Mouse (Mus musculus) liver, embryonic 11.5 days (tissue): ENCODE measurements around the gene Rpia. TPM values are rescaled to one million over a fixed set of nuclear protein-coding genes. Genes with fewer than 3 reads are reported as not detected.

Experiments
- ATAC-seq: fragments of 200-750 bp; cut with Nextera tagmentation; replicated peaks from 2 replicates; pipeline ENCODE4 v1.8.0; 2017; ENCODE audit warnings: moderate number of reproducible peaks, mild to moderate bottlenecking, moderate TSS enrichment, moderate library complexity; ENCODE audit not compliant: low FRiP score
- DNase-seq: peaks from one replicate; pipeline ENCODE4 v3.0.0-alpha.2; 2017; ENCODE audit warnings: low spot score
- H3K27ac ChIP-seq: fragments of 300-500 bp; sonication (generic); 2 replicates; pipeline ENCODE4 v1.5.1; 2014; ENCODE audit warnings: mild to moderate bottlenecking, low read depth, low read length, control low read depth
- H3K27me3 ChIP-seq: fragments of 300-500 bp; sonication (generic); replicated peaks from 2 replicates; pipeline ENCODE4 v1.6.1; 2014; ENCODE audit warnings: low read length, mixed read lengths; ENCODE audit not compliant: control insufficient read depth, insufficient read depth
- H3K36me3 ChIP-seq: fragments of 300-500 bp; sonication (generic); 2 replicates; pipeline ENCODE4 v1.6.1; 2014; ENCODE audit warnings: mild to moderate bottlenecking, low read length, moderate library complexity, mixed read lengths; ENCODE audit not compliant: control insufficient read depth, insufficient read depth
- H3K4me1 ChIP-seq: fragments of 300-500 bp; sonication (generic); replicated peaks from 2 replicates; pipeline ENCODE4 v1.6.1; 2014; ENCODE audit warnings: low read length, mixed read lengths; ENCODE audit not compliant: control insufficient read depth, insufficient read depth
- H3K4me2 ChIP-seq: fragments of 300-500 bp; sonication (generic); 2 replicates; pipeline ENCODE4 v1.6.1; 2014; ENCODE audit warnings: mild to moderate bottlenecking, control low read depth, moderate library complexity
- H3K4me3 ChIP-seq: fragments of 300-500 bp; sonication (generic); 2 replicates; pipeline ENCODE4 v1.5.1; 2014; ENCODE audit warnings: low read depth, low read length, control low read depth
- H3K9ac ChIP-seq: fragments of 300-500 bp; sonication (generic); 2 replicates; pipeline ENCODE4 v1.6.1; 2014; ENCODE audit warnings: low read depth, low read length, control low read depth
- H3K9me3 ChIP-seq: fragments of 300-500 bp; sonication (generic); 2 replicates; pipeline ENCODE4 v1.6.1; 2016; ENCODE audit warnings: low read length, inconsistent platforms, mixed read lengths; ENCODE audit not compliant: control insufficient read depth
- WGBS: fragments of 180-500 bp; shearing (Covaris S2); extraction: QIAGEN DNeasy Blood & Tissue Kit; methylation state at CpG from one replicate; pipeline ENCODE4 v1.1.7; 2014; 5-methylcytosine and 5-hydroxymethylcytosine counted together
- polyA plus RNA-seq: library from polyadenylated mRNA; unstranded; fragments of >200 nt; fragmentation: Nextera tagmentation; extraction: Ambion mirVana; gene quantifications from 2 replicates; pipeline ENCODE4 v1.2.1, GENCODE M21; 2014

Rpia gene
- polyA plus RNA-seq, 1 experiment from 2014 or later: 8.6 TPM

DNA sequence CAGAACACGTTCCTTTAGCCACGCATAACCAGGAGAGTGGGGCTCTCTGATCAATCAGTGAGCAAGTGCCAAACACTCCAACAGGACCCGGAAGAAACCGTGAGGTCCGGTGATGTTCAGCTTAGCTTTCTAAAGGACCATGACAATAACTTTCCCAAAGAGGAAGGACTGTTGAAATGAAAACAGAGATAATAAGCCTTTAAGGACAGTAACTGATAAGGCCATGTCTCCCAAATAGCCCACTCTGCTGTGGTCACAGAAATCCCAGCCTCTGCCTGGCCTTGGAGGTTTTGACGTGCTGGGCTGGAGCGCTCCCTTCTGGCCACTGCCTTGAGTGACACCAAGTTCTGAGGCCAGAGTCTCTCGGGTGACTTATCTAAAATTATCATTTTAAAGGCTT lies 39.7 kb downstream of the Rpia start:
- no peaks in the 10 kb centered on the region for H3K36me3 ChIP-seq
- no peaks in the 10 kb centered on the region for H3K9me3 ChIP-seq
- H3K4me1 ChIP-seq: peaks cover 9% of the 10 kb centered on the region
- ATAC-seq (peak; percentile 86), DNase-seq (no peak)
- 26% methylated on average over 8 of the region's 8 CpGs for WGBS
- no peaks in the 10 kb centered on the region for H3K27me3 ChIP-seq
- no peak overlapping the region for H3K4me3 ChIP-seq
- H3K9ac ChIP-seq: peak overlapping the region; percentile 37; the same call in 1 of the 2 replicates
- H3K4me2 ChIP-seq: peak overlapping the region; percentile 53
- peak overlapping the region; percentile 21; the same call in 1 of the 2 replicates for H3K27ac ChIP-seq

DNA sequence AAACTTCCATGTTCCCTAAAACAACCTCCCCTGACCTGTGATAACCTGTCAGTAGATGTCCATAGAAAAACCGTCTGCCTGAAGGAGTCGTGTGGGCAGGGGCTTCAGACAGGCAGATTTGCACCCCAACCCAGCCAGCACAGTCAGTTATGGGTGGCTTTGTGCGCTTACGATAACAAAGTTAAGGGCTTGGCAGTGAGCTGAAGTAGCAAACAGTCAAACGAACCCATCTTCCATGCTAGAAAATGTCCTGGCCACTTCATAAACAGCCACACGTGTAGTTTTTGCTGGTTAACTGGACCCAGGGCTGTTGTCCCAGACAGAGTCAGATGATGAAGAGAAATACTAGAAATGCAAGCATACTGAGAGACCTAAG lies 40.1 kb downstream of the Rpia start:
- 50% methylated on average over 6 of the region's 6 CpGs for WGBS
- DNase-seq (no peak), ATAC-seq (peak; percentile 49)
- Histone ChIP-seq H3K4me1 (peaks cover 9% of the 10 kb centered on the region), H3K4me3 (no peak overlapping the region), H3K9ac (peak overlapping the region; percentile 37), H3K27ac (peak overlapping the region; percentile 21; the same call in 1 of the 2 replicates), H3K36me3 (no peaks in the 10 kb centered on the region), H3K9me3 (no peaks in the 10 kb centered on the region), H3K4me2 (peak overlapping the region; percentile 53), H3K27me3 (no peaks in the 10 kb centered on the region)

DNA sequence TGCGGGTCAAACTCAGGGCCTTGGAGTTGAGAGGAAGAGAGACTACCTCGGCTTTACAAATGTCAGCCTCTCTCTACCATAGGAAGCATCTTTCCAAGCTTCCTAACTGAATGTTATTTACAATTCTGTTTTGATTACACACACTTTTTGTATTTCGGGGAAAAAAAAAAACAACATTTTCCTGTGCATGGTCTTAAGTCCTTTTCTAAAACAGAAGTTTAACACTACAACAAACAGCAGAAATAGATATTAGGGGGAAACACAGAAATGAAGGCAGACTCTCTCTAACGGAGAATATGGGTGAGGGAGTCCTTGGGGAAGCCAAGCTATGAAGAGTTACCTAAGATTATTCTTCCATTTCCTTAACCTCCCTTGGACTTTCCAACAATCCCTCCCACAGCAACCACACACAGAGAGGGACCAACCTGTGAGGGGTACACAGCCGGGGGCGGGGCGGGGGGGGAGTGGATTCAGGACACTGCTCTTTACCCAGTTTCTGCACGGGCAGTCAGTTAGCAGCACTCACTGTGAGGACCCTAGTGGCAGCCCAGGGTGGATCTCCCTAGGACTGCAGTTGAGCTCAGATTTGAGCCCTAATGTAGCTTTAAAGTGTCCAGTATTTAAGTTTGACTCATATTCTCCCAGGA lies 40.7 kb downstream of the Rpia start:
- ATAC-seq (peak; percentile 39; the same call in 1 of the 2 replicates), DNase-seq (no peak)
- WGBS: 67% methylated on average over 8 of the region's 8 CpGs
- Histone ChIP-seq H3K27ac (no peak overlapping the region), H3K9ac (peak overlapping the region; percentile 37), H3K9me3 (no peaks in the 10 kb centered on the region), H3K36me3 (no peaks in the 10 kb centered on the region), H3K4me2 (no peak overlapping the region; the same call in 1 of the 2 replicates), H3K4me1 (peaks cover 9% of the 10 kb centered on the region), H3K4me3 (no peak overlapping the region), H3K27me3 (no peaks in the 10 kb centered on the region)

DNA sequence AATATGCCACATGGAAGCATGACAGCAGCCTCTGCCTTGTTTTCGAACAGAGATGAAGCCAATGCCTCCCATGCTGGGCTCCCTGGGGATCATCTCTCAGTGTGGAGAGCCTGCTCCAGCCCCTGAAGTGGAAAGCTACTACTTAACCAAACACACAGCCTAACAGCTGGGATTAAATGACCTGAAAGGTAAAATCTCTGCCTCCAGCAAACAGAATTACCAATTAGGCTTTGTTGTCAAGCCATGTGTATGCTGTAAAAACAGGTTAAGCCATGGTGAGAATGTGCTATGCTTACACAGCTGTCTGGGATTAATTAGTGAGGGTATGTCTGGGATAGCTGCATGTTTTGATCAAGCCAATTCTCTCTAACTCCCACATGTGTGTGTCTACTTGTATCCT lies 42.3 kb downstream of the Rpia start:
- no peaks in the 10 kb centered on the region for H3K36me3 ChIP-seq
- H3K27ac ChIP-seq: no peak overlapping the region
- H3K4me3 ChIP-seq: no peak overlapping the region
- H3K4me1 ChIP-seq: peaks cover 9% of the 10 kb centered on the region
- H3K9ac ChIP-seq: no peak overlapping the region
- H3K27me3 ChIP-seq: no peaks in the 10 kb centered on the region
- DNase-seq (no peak), ATAC-seq (no peak)
- WGBS: 80% methylated on average over 1 of the region's 1 CpGs
- no peak overlapping the region for H3K4me2 ChIP-seq
- H3K9me3 ChIP-seq: no peaks in the 10 kb centered on the region

DNA sequence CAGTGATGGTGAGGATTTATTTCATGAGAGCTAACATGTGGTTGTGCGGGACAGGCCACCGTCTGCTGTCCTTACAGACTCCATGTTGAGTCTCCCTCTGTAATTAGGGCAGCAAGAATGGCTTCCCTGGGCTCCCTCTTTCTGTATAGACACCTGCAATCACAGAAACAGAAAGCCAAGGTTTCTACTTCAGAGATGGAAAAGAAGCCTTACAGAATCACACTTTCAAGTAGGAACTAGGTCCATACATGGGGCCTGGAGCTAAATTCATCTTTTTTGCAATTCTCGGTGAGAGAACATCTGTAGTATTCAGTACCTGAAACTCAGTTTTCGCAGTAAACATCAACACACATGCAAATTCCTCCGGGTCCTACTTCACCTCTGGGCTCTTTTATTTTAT lies 44.3 kb downstream of the Rpia start:
- ATAC-seq (no peak), DNase-seq (no peak)
- H3K27me3 ChIP-seq: no peaks in the 10 kb centered on the region
- H3K36me3 ChIP-seq: no peaks in the 10 kb centered on the region
- H3K27ac ChIP-seq: no peak overlapping the region
- H3K9ac ChIP-seq: no peak overlapping the region
- WGBS: 94% methylated on average over 5 of the region's 5 CpGs
- peaks cover 11% of the 10 kb centered on the region for H3K4me1 ChIP-seq
- no peak overlapping the region for H3K4me2 ChIP-seq
- no peaks in the 10 kb centered on the region for H3K9me3 ChIP-seq
- H3K4me3 ChIP-seq: no peak overlapping the region

DNA sequence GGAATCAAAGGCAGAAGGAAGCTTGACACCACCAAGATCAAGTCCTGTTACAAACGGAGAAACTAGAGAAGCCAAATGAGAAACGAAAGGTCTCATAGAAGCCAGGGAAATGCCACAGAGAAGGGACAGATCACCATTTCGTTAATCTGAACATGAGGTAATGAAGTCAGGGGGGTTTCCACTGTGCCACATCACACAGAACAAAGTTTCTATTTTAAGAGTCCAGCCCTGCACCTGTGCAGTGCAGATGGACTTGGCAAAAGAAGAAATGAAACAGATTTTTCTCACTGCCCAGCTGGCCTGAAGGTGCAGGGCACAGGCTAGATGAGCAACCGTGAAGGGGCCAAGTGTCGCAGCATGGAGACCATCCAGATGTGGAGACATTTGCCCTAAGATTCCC lies 48.1 kb downstream of the Rpia start:
- no peak overlapping the region for H3K9ac ChIP-seq
- no peaks in the 10 kb centered on the region for H3K9me3 ChIP-seq
- H3K4me2 ChIP-seq: no peak overlapping the region
- no peaks in the 10 kb centered on the region for H3K27me3 ChIP-seq
- 0 out of 2 replicates have a peak, but pooled peaks cover 2% of the 10 kb centered on the region for H3K4me1 ChIP-seq
- no peaks in the 10 kb centered on the region for H3K36me3 ChIP-seq
- no peak overlapping the region for H3K4me3 ChIP-seq
- no peak overlapping the region for H3K27ac ChIP-seq
- 84% methylated on average over 5 of the region's 5 CpGs for WGBS
- ATAC-seq: no peak
- DNase-seq: no peak

DNA sequence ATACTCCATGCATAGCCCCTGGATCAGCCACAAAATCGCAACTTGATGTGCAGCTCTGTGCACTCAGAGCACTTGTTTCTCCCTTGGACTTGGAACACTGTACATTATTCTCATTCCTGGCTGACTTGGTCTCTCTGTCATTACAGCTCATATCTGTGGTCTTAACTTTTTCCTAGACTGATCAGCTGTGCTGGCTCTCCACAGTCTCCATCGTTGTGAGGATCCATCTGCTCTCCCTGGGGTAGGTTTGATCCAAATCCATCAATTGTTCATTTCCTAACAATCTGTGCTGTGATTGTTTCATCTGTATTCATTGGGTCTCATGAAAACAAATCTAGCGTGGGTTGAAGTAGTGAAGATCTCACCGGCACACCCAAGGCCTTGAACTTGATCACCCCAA lies 49.2 kb downstream of the Rpia start:
- Histone ChIP-seq H3K4me2 (no peak overlapping the region), H3K27me3 (no peaks in the 10 kb centered on the region), H3K36me3 (no peaks in the 10 kb centered on the region), H3K4me3 (no peak overlapping the region), H3K9ac (no peak overlapping the region), H3K27ac (no peak overlapping the region), H3K9me3 (no peaks in the 10 kb centered on the region), H3K4me1 (0 out of 2 replicates have a peak, but pooled peaks cover 2% of the 10 kb centered on the region)
- 89% methylated on average over 4 of the region's 4 CpGs for WGBS
- DNase-seq: no peak
- ATAC-seq: no peak

DNA sequence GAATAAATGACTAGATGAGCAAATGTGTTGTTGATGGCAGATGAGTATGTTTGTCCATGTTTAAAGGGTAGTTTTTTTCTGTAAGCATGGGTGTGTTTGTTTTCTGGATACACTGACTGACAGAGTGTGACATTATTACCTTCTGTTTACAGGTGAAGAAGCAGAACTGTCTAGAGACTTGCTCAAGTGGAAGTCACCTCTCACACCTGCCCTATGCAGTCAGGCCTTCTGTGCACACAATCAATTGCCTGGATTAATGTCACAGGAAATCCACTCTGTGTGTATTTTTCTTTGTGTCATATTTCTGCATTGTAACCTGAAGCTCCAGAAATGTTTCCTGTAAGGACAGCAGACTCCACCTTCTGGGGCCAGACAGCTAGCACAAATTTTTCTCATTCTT lies 51.5 kb downstream of the Rpia start:
- no peak for DNase-seq

DNA sequence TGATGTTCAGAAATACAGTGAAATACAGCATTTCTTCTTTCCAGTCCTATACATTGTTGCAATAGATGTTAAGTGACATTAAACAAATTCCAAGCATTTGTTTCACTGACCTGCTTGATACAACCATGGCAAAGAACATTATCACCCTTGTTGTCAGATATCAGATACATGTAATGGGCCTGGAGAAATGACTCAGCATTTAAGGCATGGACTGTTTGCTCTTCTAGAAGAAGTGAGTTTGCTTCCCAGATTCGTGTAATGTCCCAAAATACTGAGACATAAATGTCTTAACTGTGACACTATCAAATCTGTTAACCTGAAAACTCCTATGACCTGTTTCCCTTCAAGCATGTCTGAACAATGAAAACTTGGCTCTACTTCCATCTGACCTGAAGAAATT lies 52.6 kb downstream of the Rpia start:
- Histone ChIP-seq H3K4me2 (no peak overlapping the region), H3K4me3 (no peak overlapping the region), H3K9ac (no peak overlapping the region), H3K9me3 (no peaks in the 10 kb centered on the region), H3K27ac (no peak overlapping the region), H3K27me3 (no peaks in the 10 kb centered on the region), H3K4me1 (0 out of 2 replicates have a peak, but pooled peaks cover 1% of the 10 kb centered on the region), H3K36me3 (no peaks in the 10 kb centered on the region)
- WGBS: 66% methylated on average over 1 of the region's 1 CpGs
- ATAC-seq (no peak), DNase-seq (no peak)

More for the DNA sequence above, 51.5 kb downstream of the Rpia start:
- Histone ChIP-seq H3K9me3 (no peaks in the 10 kb centered on the region), H3K9ac (no peak overlapping the region), H3K36me3 (no peaks in the 10 kb centered on the region), H3K4me2 (no peak overlapping the region), H3K4me3 (no peak overlapping the region), H3K4me1 (0 out of 2 replicates have a peak, but pooled peaks cover 2% of the 10 kb centered on the region), H3K27ac (no peak overlapping the region), H3K27me3 (no peaks in the 10 kb centered on the region)
- no peak for ATAC-seq
